Mouse (Mus musculus) heart, embryonic 12.5 days (tissue): ENCODE results near the gene Gpr176. TPM values are rescaled to one million over a fixed set of nuclear protein-coding genes. Genes with fewer than 3 reads are reported as not detected.
"Not testable (repeated sequence)": the region's sequence is repeated elsewhere in the genome, so short reads cannot be mapped to it uniquely, and the experiment has no call there.

ENCODE experiments used
- ATAC-seq: fragments of 200-750 bp; cut with Nextera tagmentation; 2 replicates; pipeline ENCODE4 v1.8.0; 2017; ENCODE audit warnings: moderate TSS enrichment, moderate library complexity; ENCODE audit not compliant: insufficient number of reproducible peaks, low FRiP score
- H3K27ac ChIP-seq: fragments of 300-500 bp; sonication (generic); 2 replicates; pipeline ENCODE4 v1.5.1; 2016; ENCODE audit warnings: mild to moderate bottlenecking, moderate library complexity; ENCODE audit not compliant: poor library complexity, severe bottlenecking
- H3K27me3 ChIP-seq: fragments of 300-500 bp; sonication (generic); replicated peaks from 2 replicates; pipeline ENCODE4 v1.6.1; 2016; ENCODE audit warnings: mild to moderate bottlenecking, moderate library complexity
- H3K36me3 ChIP-seq: fragments of 300-500 bp; sonication (generic); 2 replicates; pipeline ENCODE4 v1.6.1; 2016; ENCODE audit warnings: mild to moderate bottlenecking, moderate library complexity
- H3K4me1 ChIP-seq: fragments of 300-500 bp; sonication (generic); replicated peaks from 2 replicates; pipeline ENCODE4 v1.6.1; 2016; ENCODE audit warnings: mild to moderate bottlenecking
- H3K4me2 ChIP-seq: fragments of 300-500 bp; sonication (generic); 2 replicates; pipeline ENCODE4 v1.6.1; 2016; ENCODE audit warnings: mild to moderate bottlenecking, moderate library complexity
- H3K4me3 ChIP-seq: fragments of 300-500 bp; sonication (generic); 2 replicates; pipeline ENCODE4 v1.5.1; 2016; ENCODE audit warnings: mild to moderate bottlenecking
- H3K9ac ChIP-seq: fragments of 300-500 bp; sonication (generic); 2 replicates; pipeline ENCODE4 v1.6.1; 2016; ENCODE audit warnings: mild to moderate bottlenecking, moderate library complexity
- H3K9me3 ChIP-seq: fragments of 300-500 bp; sonication (generic); replicated peaks from 2 replicates; pipeline ENCODE4 v1.6.1; 2016; ENCODE audit warnings: mild to moderate bottlenecking, moderate library complexity
- WGBS: fragments of 180-500 bp; shearing (Covaris S2); methylation state at CpG from one replicate; pipeline ENCODE4 v1.1.7; 2016; 5-methylcytosine and 5-hydroxymethylcytosine counted together
- polyA plus RNA-seq: library from polyadenylated mRNA; unstranded; fragments of >200 nt; fragmentation: Nextera tagmentation; extraction: Ambion mirVana; gene quantifications from 2 replicates; pipeline ENCODE4 v1.2.1, GENCODE M21; 2016

Gpr176 gene
- polyA plus RNA-seq, 1 experiment from 2014 or later, result 0.08 TPM

- H3K27ac ChIP-seq, result no peak overlapping the region
- no peak overlapping the region for H3K4me3 ChIP-seq
- no peaks in the 10 kb centered on the region for H3K36me3 ChIP-seq
- H3K9ac ChIP-seq, result no peak overlapping the region
- H3K9me3 ChIP-seq, result no peaks in the 10 kb centered on the region
- no peak overlapping the region for H3K4me2 ChIP-seq
- H3K27me3 ChIP-seq, result 0 out of 2 replicates have a peak, but pooled peaks cover 3% of the 10 kb centered on the region
- H3K4me1 ChIP-seq, result no peaks in the 10 kb centered on the region
- no peak for ATAC-seq
- 83% methylated on average over 8 of the region's 8 CpGs for WGBS
Observed at GRCm38 (mm10) chr2:118301041-118301545, 72.1 kb downstream of the Gpr176 start.

GRCm38 (mm10) chr2:118299981-118300380 is 73.2 kb downstream of the Gpr176 start:
- no peak overlapping the region for H3K4me3 ChIP-seq
- 88% methylated on average over 2 of the region's 2 CpGs for WGBS
- ATAC-seq, result no peak
- no peak overlapping the region for H3K4me2 ChIP-seq
- H3K9me3 ChIP-seq, result no peaks in the 10 kb centered on the region
- H3K27me3 ChIP-seq, result 0 out of 2 replicates have a peak, but pooled peaks cover 3% of the 10 kb centered on the region
- H3K4me1 ChIP-seq, result no peaks in the 10 kb centered on the region
- no peak overlapping the region for H3K9ac ChIP-seq
- H3K27ac ChIP-seq, result no peak overlapping the region
- no peaks in the 10 kb centered on the region for H3K36me3 ChIP-seq

DNA sequence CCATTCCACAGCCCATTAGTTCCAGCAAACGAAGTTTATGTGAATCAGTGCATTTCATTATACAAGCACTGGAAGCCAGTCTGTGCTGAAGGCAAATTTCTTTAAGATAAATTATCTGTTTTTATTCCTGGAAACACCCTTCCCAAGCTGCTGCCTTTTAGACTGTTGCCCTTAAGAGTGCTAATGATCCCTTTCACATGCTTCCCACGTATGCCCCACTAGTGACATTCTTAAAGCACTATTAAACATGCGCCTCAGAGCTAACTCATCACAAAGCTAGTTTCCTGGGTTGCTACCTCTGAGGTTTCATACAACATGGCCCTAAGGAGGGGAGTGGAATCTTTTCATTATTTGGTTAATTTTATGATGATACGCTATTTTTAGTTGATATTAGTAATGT is 74.6 kb downstream of the Gpr176 start:
- no peak for ATAC-seq
- no peak overlapping the region for H3K27ac ChIP-seq
- H3K4me1 ChIP-seq, result no peaks in the 10 kb centered on the region
- WGBS, result 70% methylated on average over 4 of the region's 4 CpGs
- H3K9ac ChIP-seq, result no peak overlapping the region
- H3K27me3 ChIP-seq, result 0 out of 2 replicates have a peak, but pooled peaks cover 3% of the 10 kb centered on the region
- H3K9me3 ChIP-seq, result 0 out of 2 replicates have a peak, but pooled peaks cover 3% of the 10 kb centered on the region
- H3K36me3 ChIP-seq, result no peaks in the 10 kb centered on the region
- H3K4me2 ChIP-seq, result no peak overlapping the region
- H3K4me3 ChIP-seq, result no peak overlapping the region

DNA sequence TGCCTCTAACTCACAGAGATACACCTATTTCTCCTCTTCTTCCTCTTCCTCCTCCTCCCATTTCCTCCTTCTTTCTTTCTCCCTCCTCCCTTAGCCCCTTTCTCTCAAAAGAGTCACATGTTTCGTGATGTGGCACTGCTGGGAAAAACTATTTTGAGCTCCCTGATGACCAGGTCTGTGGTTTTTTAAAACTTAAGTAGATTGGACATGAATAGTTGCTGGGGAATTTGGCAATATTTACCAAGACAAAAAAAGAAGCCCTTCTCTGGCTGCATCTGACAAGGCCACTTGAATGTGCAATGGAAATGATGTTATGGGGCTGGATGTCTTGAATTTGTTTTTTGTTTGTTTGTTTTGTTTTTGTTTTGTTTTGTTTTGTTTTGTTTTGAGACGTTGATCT is 75.3 kb downstream of the Gpr176 start:
- Histone ChIP-seq H3K4me2 (no peak overlapping the region), H3K36me3 (no peaks in the 10 kb centered on the region), H3K27me3 (0 out of 2 replicates have a peak, but pooled peaks cover 3% of the 10 kb centered on the region), H3K4me1 (no peaks in the 10 kb centered on the region), H3K4me3 (no peak overlapping the region), H3K27ac (no peak overlapping the region), H3K9ac (no peak overlapping the region), H3K9me3 (0 out of 2 replicates have a peak, but pooled peaks cover 3% of the 10 kb centered on the region)
- no peak for ATAC-seq
- WGBS, result 59% methylated on average over 2 of the region's 2 CpGs

DNA sequence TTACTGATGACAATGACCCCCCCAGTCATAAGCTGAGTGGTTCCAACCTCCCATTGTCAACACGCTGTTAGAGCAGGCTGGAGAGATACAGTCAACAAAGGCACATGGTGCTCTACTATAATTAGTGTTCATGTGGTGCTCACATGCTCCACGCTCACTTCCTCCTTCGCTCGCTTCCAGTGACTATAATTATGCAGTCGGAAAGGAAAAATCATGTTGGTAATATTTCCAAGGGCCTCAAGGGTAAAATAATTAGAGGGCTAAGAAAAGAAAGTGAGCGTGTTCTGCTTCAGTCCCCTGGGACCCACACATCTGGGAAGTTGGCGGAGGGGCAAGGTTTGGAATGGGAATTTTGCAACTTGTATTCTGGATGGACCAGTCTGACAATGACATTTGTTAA is 77.7 kb downstream of the Gpr176 start:
- Histone ChIP-seq H3K9ac (no peak overlapping the region), H3K4me2 (no peak overlapping the region), H3K27ac (no peak overlapping the region), H3K4me3 (no peak overlapping the region), H3K27me3 (0 out of 2 replicates have a peak, but pooled peaks cover 3% of the 10 kb centered on the region), H3K9me3 (0 out of 2 replicates have a peak, but pooled peaks cover 5% of the 10 kb centered on the region), H3K4me1 (no peaks in the 10 kb centered on the region), H3K36me3 (no peaks in the 10 kb centered on the region)
- no peak for ATAC-seq
- 81% methylated on average over 7 of the region's 7 CpGs for WGBS

DNA sequence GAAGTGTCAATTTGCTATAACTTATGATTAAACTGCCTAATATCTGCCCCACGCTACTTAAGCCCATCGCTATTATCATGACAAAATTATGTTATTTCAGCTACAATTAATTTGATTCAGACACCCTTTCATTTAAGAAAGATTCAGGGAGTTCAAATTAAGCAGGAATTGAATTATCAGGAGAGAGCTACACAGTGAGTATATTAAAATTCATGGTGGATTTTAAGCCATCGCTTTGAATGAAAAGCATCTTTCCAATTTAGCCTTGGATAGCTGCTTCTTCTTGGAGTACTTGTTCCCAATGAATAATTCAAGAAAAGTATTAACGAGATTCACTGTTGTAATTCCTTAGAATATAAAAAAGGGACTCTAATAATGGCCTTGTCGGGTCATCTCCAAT is 79.6 kb downstream of the Gpr176 start:
- Histone ChIP-seq H3K4me2 (no peak overlapping the region), H3K9ac (no peak overlapping the region), H3K4me3 (no peak overlapping the region), H3K27ac (no peak overlapping the region), H3K4me1 (no peaks in the 10 kb centered on the region), H3K9me3 (0 out of 2 replicates have a peak, but pooled peaks cover 5% of the 10 kb centered on the region), H3K36me3 (no peaks in the 10 kb centered on the region), H3K27me3 (0 out of 2 replicates have a peak, but pooled peaks cover 3% of the 10 kb centered on the region)
- ATAC-seq, result no peak
- WGBS, result 80% methylated on average over 5 of the region's 5 CpGs

- not testable (repeated sequence) for ATAC-seq, H3K4me2 ChIP-seq
- WGBS, result 77% methylated on average over 7 of the region's 7 CpGs
Observed at GRCm38 (mm10) chr2:118289066-118289460, 84.2 kb downstream of the Gpr176 start.

GRCm38 (mm10) chr2:118288326-118289065 is 84.7 kb downstream of the Gpr176 start:
- Histone ChIP-seq H3K27me3 (no peaks in the 10 kb centered on the region), H3K9me3 (0 out of 2 replicates have a peak, but pooled peaks cover 2% of the 10 kb centered on the region), H3K9ac (no peak overlapping the region), H3K4me2 (no peak overlapping the region), H3K4me3 (no peak overlapping the region), H3K4me1 (no peaks in the 10 kb centered on the region), H3K27ac (no peak overlapping the region), H3K36me3 (no peaks in the 10 kb centered on the region)
- ATAC-seq, result no peak
- 87% methylated on average over 9 of the region's 9 CpGs for WGBS

More at GRCm38 (mm10) chr2:118289066-118289460, 84.2 kb downstream of the Gpr176 start:
- not testable (repeated sequence) for H3K27me3 ChIP-seq, H3K27ac ChIP-seq, H3K4me1 ChIP-seq, H3K36me3 ChIP-seq, H3K4me3 ChIP-seq, H3K9me3 ChIP-seq, H3K9ac ChIP-seq

DNA sequence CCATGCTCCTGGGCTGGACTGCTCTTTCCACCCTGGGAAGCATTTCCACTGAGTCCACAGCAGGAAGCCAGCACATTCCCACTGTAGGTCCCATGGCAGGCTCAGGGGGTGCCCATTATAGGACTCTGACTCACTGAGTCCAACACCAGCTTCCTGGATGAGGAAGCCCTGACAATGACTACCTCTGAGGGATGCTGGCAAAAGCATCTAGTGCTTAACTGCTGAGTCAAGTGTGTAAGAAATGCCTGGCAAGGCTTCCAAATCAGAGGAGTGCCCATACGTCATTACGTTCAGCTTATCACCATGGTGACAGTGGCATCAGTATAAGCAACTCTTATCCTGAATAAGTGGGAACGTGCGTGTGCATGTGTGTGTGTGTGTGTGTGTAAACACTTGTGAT is 85.5 kb downstream of the Gpr176 start:
- no peak overlapping the region for H3K4me3 ChIP-seq
- H3K27ac ChIP-seq, result no peak overlapping the region
- 0 out of 2 replicates have a peak, but pooled peaks cover 2% of the 10 kb centered on the region for H3K9me3 ChIP-seq
- no peak for ATAC-seq
- no peaks in the 10 kb centered on the region for H3K27me3 ChIP-seq
- H3K9ac ChIP-seq, result no peak overlapping the region
- no peaks in the 10 kb centered on the region for H3K4me1 ChIP-seq
- H3K36me3 ChIP-seq, result no peaks in the 10 kb centered on the region
- 69% methylated on average over 4 of the region's 4 CpGs for WGBS
- no peak overlapping the region for H3K4me2 ChIP-seq

DNA sequence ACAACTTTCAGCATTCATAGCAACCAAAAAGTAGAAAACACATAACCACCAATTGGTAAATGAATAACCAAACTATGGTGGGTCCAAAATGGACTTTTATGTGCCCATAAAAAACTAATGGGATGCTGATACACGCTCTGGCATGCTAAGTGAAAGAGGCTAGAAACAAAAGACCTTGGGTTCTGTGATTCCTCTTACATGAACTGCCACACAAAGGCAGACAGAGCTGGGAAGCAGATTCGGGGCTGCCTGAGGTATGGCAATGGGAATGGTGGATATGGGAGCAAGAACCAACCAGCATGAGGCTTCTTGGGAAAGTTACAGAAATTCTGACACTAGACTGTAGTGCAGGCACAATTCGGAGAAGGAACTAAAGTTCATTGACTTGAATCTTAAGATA is 90.8 kb downstream of the Gpr176 start:
- H3K36me3 ChIP-seq, result no peaks in the 10 kb centered on the region
- 0 out of 2 replicates have a peak, but pooled peaks cover 3% of the 10 kb centered on the region for H3K4me1 ChIP-seq
- H3K9me3 ChIP-seq, result no peaks in the 10 kb centered on the region
- H3K4me3 ChIP-seq, result no peak overlapping the region
- H3K27ac ChIP-seq, result no peak overlapping the region
- H3K4me2 ChIP-seq, result no peak overlapping the region
- no peak for ATAC-seq
- WGBS, result 79% methylated on average over 3 of the region's 3 CpGs
- no peaks in the 10 kb centered on the region for H3K27me3 ChIP-seq
- no peak overlapping the region for H3K9ac ChIP-seq

GRCm38 (mm10) chr2:118278249-118278648 is 95.0 kb downstream of the Gpr176 start:
- Histone ChIP-seq H3K4me2 (no peak overlapping the region), H3K27me3 (no peaks in the 10 kb centered on the region), H3K27ac (no peak overlapping the region), H3K9me3 (no peaks in the 10 kb centered on the region), H3K4me1 (0 out of 2 replicates have a peak, but pooled peaks cover 3% of the 10 kb centered on the region), H3K9ac (no peak overlapping the region), H3K36me3 (no peaks in the 10 kb centered on the region), H3K4me3 (no peak overlapping the region)
- ATAC-seq, result no peak
- WGBS, result 81% methylated on average over 8 of the region's 8 CpGs
